Mouse (Mus musculus): ENCODE results near the gene Rgs12.

Rgs12 gene

DNA sequence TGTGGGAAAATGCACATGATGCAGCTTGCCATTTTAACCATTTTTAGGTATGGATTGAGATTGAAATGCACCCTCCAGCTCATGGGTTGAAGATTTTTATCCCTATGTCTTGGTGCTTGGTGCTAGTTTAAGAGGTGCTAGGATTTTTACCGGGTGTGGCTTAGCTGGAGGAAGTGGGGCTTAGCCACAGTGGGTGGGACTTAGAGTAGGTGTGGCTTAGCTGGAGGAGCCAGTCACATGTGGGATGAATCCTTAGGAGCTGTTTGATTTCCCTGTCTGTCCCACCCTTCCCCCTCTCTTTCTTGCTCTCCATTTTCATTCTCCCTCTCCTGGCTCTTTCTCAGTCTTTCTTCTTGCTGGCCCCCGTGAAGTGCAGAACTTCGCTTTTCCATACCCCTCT is 32.5 kb downstream of the Rgs12 start:
- DNase-seq (ENCODE audit: low spot score): no peak

DNA sequence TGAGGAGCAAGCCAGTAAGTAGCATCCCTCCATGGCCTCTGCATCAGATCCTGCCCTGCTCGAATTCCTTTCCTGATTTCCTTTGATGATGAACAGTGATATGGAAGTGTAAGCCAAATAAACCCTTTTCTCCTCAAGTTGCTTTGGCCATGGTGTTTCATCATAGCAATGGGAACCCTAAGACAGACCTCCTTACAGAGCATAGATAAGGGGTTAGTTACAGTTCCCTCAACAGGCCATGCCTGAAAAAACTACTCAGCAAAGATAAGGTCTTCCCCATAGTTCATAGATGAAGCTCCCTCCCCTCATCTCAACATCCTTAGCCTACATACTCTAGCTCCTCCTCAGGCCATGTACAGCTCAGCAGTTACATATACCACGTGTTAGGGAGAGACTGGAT is 35.7 kb downstream of the Rgs12 start:
- DNase-seq (ENCODE audit: low spot score): no peak

DNA sequence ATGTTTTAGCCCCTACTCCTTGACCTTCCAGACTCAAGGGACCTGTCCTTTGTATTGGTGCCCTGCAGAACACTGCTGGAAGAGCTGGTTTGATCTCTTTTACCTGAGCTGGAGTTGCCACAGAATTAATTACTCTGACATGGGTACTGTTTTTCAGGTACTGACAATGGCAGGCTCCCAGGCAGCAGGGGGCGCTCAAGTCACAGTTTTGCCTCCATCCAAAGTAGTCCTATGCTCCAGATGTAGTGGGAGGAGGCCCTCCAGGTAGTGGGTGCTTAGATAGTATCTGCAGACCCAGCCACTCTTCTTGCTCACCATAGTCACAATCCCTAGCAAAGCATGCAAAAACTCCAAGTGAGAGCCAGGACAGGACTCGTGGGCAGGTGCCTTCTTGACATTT is 36.6 kb downstream of the Rgs12 start:
- DNase-seq (ENCODE audit: low spot score): peak; percentile 81

DNA sequence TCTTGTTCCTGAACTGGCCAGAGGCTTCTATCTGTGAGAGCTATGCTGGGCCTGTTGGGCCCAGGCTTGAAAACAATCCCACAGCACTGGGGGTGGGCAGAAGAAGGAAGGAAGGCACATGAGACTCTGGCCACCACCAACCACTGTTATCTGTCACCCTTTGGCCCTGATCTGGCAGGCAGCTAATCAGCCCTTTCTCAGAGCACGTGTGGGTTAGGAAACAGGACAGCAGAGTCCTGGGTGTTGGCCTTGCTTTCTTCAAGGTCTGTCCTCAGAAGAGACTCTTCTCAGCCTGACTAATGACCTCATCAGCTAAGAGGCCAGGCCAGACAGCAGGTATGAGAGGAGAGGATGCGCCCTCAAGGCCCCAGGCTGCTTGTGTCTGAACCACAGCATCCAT is 38.2 kb downstream of the Rgs12 start:
- DNase-seq (ENCODE audit: low spot score): no peak

DNA sequence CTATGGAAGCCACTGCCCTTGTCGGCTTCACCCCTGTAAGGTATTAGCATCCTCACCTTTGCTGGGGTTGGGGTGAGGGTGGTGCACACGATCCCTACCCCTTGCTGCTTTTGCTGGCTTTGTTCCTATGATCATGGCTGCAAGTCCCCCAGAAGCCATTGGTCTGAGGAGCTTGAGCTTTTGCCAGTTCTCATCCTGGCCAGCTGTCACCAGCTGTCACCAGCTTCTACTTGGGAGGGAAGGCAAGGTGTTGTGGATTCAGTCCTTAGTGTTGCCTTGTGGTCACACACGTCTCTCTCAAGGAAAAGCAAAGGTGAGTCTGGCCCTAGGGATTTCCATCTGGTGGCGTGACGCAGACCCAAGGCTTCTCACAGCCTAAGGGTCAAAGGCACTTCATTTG is 39.4 kb downstream of the Rgs12 start:
- DNase-seq (ENCODE audit: low spot score): no peak

DNA sequence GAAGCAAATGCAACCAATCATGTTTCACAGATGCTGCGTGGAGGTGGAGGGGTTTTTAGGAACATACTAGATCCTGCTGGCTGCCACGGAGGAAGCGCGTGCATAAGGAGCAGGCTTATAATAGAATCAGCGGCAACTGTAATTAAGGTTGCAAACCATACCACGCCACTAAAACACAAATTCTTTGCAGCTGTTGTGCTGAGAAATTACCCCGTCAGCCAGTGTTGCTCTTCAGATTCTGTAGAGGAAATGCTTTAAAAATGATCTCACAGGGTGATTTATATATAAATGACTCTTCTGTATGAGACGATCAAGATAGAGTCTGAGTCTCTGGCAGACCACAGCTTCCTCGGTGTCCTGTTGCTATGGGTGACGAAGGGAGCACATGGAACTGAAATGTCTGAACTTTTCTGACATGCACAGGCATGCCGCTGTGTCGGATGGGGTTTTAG is 40.1 kb downstream of the Rgs12 start:
- peak; percentile 51 for DNase-seq (ENCODE audit: low spot score)

DNA sequence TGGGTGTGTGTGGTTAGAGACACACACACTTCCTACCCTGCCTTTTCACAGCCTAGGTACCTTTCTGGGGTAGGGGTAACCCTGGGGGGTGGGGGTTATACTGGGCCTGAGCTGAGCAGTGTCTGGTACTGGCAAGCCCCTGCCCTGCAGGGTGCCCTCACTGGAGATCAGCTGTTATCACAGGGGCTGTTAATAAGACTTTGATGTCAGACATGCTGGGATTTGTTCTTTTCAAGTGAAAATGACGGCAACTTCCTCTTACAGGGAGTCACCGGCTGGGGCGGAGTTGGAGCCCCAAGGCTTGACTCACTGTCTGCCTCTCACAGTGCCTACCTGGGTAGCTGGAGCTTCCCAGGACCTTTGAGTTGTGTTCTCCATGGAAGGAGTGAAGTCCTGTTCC is 49.5 kb downstream of the Rgs12 start:
- no peak for DNase-seq (ENCODE audit: low spot score)

DNA sequence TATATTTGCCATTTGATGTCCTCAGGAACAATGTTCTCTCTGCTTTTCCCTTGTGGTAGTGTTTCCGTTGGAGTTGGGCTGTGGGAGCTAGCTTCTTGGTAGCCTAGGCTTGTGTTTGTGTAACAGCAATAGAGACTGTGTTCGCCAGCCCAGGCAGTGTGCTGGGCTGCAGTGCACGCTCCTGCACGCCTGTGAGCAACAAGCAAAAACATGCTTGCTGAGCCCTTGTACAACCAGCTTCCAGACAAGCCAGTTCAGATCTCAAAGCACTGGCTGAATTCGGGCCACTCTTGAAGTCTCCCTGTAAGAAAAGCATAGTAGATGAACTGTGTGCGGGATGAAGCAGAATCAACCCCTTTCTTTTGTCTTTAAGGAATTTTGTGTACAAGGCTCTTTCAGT is 50.0 kb downstream of the Rgs12 start:
- DNase-seq (ENCODE audit: low spot score): no peak

DNA sequence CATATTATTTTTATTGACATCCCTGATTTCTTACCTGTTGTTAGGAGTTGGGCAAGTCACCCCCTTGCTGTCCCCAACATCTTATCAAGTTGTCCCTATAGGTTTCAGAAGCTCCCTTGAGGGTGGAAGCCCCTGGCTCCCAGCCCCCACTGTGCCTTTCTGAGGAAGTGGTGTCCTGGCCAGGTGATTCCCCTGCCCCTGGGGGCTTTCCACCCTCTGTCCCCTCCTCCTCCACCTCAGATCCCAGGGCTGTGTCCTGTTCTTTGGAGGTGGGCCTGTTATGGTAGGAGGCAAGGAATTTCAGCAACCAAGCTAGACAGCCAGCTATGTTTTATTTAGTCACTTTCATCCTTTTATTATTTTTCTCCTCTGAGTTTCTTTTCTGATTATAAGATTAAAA is 51.1 kb downstream of the Rgs12 start:
- no peak for DNase-seq (ENCODE audit: low spot score)

DNA sequence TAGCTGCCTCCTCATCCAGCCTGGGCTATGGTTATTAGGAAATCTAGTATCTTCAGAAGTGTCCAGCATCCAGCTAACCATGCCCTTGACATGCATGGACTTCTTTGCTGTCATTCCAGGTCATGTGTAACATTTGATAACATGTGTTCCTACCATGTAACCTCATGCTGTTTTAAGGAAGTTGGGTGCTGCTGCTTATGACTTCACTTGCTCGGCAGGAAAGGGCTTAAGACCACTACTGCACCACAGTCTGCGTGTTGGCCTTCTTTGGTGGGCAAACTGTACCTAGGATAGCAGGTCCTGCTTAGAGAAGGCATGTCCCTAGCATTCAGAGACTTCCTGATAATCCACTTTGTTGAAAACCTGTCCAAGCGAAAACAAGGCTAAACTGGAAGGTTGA is 51.9 kb downstream of the Rgs12 start:
- no peak for DNase-seq (ENCODE audit: low spot score)

DNA sequence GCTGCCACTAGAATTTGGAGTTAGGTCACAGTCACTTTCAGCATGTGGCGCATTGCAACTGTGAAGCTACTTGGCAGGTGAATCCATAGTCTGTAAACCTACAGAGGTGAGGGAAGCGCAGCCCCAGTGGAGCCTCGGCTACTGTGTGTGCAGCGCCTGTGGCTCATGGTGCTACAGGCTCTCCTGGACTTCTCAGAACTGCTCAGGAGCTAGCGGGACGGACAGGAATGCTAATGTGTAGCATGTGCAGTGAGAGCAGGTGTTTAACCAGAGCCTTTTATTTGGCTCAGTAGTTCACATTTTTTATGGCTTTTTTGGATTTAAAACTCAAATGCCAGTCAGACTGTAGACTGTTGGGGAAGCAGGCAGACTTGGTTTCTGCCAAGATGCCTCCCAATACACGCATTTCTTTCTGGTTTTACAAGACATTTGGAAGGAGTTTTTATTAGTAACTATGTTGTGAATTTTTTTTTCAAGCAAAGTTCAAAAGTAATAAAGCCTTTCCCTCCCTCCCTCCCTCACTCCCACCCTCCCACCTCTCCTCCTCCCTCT is 54.4 kb downstream of the Rgs12 start:
- no peak for DNase-seq (ENCODE audit: low spot score)

DNA sequence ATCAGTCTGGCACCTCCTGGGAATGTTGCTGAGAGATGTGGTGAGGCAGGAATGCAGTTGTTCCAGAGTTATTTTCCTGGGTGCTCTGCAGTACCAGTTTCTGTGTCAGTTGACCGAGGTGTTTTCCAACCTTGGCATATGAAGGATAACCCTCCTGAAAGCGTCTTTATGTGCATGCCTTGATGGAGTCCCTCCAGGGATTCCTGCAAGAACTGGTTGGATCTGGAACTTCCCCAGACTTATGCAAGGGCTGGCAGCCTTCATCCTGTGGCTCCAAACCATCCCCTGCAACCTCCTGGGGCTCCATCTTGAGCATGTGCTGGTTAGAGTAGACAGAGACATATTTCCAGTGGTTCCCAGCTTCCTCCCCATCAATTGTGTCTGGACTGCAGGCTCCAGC is 55.5 kb downstream of the Rgs12 start:
- DNase-seq (ENCODE audit: low spot score): no peak

DNA sequence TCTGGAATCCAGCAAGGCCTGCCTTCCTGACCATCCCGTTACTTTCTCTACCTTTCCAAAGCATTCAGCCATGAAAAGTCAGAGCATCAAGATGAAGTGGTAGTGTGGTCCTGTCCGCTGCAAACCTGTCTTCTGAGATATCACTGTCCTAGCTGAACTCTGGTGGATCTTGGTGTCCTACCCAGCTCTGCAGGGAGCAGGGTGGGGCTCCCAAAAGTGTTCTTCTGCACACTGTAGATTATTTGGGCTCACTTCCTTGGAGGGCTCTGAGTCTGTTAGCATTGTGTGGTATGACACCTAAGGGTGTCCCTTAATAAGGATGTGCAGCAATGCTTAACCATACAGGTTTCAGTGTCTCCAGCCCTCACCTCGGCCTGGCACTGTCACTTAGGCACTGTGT is 56.4 kb downstream of the Rgs12 start:
- DNase-seq (ENCODE audit: low spot score): no peak

DNA sequence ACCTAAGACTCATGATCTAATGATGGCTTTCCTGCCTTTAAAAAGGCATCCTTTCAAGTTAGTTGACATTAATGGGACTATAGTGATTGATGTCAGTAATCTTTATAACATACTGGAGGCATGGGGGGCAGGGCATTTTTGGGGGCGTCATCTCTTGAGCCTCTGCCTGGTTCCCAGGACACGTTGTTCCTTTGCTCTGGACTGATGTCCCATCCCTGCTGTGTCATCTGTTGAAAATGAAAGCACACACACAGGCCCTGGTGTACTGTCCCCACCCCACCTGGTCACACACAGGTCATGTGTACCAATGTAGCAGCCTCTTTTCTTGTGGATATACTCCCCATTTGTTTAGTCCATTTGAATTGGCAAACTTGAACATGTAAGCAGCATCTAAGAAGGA is 57.4 kb downstream of the Rgs12 start:
- no peak for DNase-seq (ENCODE audit: low spot score)

DNA sequence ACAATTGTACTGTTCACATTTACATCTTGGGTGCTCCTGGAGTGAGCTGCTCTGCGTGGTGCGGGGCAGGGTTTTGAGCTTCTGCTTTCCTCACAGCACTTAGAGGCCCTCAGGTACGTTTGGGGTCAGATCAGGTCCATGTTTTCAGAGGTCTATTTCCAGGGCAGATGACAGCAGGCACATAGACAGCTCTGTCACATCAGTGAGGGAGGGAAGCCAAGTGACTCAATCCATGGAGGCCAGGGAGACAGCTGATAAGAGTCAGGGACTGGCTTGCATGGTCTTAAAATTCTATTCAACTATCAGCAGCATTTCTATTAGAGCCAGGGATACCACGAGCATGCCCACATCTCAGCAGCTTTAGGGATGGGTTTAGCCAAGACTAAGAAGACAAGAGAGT is 59.9 kb downstream of the Rgs12 start:
- DNase-seq (ENCODE audit: low spot score): no peak

DNA sequence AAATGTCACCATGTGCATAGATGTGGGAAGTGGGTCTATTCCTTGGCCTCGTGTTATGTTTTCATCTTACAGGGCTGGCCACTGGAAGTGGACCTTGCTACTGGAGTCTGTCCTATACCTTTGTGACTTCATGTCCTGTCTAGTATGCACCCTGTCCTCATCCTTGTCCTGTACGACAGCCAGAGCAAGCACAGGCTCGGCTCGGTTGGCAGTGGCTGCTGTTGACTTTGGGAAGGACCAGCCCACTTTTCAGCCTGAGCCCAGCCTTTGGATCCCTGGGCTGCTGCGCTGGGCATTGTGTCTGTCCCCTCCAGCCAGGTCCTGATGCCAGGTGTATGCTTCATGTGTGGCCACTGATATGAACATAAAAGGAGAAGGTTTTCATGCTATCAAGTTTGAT is 61.4 kb downstream of the Rgs12 start:
- DNase-seq (ENCODE audit: low spot score): no peak

DNA sequence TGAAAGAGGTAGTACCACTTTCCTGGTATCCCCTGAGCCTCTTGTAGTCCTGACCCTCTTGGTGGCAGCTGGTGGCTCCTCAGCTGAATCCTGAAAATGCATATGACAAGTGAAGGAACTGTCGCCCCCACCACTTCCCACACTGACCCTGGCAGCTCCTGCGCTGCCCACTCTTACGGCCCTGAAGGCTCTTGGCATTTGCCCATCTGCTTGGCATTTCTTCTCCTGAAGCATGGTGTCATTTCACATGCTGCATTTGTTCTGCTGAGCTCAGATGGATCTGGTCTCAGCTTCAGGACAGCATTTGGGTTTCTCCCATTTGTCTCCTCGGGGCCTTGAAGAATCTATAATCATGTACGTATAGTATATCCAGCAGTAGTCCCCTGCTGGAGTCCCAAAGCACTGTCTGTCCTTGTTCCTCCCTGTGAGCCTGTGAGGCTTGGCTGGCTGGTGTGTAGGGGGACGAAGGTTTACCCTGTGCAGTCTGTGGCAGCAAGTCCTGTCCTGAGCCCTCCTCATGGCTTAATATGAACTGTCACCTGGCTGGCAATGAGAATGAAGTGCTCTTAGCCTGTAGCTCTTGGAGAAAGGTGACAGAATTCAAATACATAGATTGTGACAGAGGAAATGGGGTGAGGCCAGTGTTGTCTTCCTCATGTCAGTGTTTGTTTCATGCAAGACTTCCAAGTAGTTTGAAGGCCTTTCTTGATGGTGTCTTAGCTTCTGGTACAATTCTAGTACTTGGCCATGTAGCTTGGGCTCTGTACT is 62.1 kb downstream of the Rgs12 start:
- no peak for DNase-seq (ENCODE audit: low spot score)

DNA sequence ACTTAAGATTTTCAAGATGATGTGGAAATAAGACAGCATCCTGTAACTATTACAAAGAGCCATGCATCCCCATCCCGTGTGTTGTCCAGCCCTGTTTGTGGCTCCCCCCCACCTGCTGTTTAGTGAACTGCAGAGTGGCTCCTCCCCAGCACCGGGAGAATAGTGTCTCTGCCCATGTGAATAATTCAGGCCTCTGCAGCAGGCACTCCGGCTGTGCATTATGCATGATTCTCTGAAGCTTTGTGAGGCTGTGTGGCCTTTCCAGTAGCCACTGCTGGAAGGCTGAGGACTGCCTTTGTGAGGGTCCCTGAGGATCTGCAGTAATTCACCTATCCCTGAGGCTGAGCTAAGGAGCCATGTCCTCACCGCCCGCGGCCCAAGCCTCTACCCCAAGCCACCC is 64.8 kb downstream of the Rgs12 start:
- DNase-seq (ENCODE audit: low spot score): no peak

DNA sequence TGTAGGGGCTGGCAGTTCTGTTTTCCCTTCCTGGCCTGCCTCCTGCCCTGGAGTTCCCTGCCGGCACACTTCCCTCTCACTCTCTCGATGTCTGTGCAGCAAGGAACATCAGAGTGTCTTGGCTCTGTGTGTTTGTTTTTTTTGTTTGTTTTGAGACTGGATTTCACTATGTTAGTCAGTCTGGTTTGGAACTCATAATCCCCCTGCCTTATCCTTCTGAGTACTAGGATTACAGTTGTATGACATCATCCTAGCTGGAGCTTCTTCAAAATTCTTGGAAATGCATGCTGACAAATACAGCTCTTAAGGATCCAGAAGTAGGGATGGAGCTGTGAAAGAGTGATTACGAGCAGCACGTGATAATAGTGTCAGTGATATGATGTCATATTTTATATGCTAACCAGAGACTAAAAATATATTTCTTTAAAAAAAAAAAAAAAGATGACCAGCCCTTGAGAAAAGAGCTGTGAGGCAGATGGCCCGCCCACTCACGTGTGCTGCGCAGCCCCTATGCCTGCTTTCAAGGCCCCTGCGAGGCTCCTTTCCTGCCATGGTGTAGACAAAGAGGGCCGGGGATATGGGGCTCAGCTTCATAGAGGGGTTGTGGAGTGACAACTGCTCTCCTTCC is 70.5 kb downstream of the Rgs12 start:
- peak; percentile 31 for DNase-seq (ENCODE audit: low spot score)

DNA sequence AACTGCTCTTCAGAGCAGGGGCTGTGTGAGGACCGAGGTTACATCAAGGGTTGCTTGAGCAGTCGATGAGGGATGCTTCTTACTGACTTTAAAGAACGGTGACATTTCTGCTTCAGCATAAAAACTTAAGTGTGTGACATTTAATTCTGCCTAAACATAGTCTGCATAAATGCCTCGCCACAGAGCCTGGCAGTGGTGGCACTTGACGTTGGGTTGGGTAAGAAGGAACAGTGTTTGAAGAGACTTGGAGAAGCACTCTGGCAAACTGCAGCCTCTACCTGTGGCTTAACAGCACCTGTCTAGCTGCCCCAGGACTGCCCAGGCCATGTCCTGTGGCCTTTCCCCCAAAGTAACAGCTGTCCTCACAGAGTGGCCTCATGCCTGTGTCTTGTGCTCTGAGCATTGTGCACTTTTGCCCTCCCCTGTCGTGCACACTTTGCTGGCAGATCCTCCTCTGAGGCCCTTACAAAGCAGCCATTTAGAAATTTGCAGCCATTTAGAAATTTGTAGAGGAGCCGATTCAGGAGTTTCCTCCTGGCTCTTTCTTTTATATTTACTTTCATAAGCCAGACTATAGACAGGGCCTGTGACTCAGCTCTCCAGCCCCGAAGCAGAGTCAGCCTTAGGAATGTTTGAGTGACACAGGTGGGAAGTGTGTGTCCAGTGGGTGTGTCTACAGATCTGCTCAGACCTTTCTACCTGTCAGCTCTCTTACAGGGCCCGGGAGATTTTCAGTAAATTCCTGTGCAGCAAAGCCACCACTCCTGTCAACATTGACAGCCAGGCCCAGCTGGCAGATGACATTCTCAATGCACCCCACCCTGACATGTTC is 71.4 kb downstream of the Rgs12 start:
- no peak for DNase-seq (ENCODE audit: low spot score)

DNA sequence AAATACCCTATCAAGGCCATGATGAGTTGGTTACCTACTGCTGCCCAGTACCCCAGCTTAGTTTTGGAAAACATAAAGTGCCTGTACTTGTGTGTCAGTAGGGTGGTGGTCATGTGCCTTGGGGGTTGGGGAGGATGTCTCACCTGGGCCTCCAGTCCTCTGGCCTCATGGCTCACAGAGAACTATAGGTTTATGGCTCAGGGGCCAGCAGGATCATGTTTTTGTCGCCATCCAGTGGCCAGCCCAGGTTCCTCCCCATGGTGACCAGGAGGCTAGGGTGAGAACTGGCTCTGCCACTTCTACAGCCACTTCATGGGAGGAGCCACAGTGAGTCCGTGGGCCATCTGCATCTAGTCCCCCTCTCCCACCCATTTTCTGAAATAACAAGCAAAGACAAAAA is 75.7 kb downstream of the Rgs12 start:
- DNase-seq (ENCODE audit: low spot score): peak; percentile 52

DNA sequence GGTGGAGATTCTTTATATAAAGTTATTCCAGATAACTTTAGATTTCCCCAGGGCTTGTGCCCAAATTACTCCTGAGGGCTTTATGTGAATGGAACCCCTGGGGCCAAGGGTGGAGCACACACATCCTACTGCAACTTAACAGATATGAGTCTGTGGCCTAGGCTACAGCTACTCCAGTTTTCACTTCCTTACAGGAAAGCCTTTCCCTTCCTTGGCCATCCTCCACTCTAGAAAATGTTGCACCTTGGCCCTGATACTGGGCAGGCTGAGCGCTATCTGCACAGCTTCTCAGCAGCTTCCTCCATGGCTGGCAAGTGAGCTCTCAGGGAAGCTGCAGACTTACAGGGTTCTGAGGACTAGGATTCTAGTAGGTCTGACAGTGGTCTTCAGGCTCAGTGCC is 80.1 kb downstream of the Rgs12 start:
- no peak for DNase-seq (ENCODE audit: low spot score)

DNA sequence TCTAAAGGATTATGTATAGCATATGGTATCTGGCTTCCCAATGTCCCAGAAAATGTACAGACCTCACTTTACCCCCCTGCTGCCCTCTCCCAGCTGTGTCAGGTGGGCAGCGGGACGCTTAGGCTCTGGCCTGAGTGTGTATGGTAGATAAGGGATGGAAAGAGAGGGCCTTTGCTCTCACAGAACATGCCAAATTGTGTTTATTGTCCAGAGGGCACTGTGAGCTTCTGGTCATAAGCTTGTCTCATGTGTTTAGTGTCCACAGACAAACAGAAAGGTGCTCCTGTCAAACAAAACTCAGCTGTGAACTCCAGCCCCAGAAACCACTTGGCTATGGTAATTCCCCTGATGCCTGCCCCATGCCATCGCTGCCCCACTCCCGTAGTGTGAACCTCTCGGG is 80.5 kb downstream of the Rgs12 start:
- no peak for DNase-seq (ENCODE audit: low spot score)

Measured in layer of hippocampus, adult 11-12 months (tissue).